Mouse (Mus musculus) heart, embryonic 13.5 days (tissue): ENCODE results near the gene Gm14226. TPM values are rescaled to one million over a fixed set of nuclear protein-coding genes. Genes with fewer than 3 reads are reported as not detected.
A peak's percentile ranks its signal among the peaks of the same experiment; 100 is the strongest.
"Not testable (repeated sequence)": the region's sequence is repeated elsewhere in the genome, so short reads cannot be mapped to it uniquely, and the experiment has no call there.

Source experiments
- ATAC-seq: fragments of 200-750 bp; cut with Nextera tagmentation; 2 replicates; pipeline ENCODE4 v1.8.0; 2017; ENCODE audit warnings: moderate TSS enrichment; ENCODE audit not compliant: insufficient number of reproducible peaks, low FRiP score, low TSS enrichment; ENCODE audit errors: extremely low read depth
- H3K27ac ChIP-seq: fragments of 300-500 bp; sonication (generic); replicated peaks from 2 replicates; pipeline ENCODE4 v1.5.1; 2015; ENCODE audit warnings: moderate library complexity, mild to moderate bottlenecking, inconsistent platforms
- H3K27me3 ChIP-seq: fragments of 300-500 bp; sonication (generic); replicated peaks from 2 replicates; pipeline ENCODE4 v1.6.1; 2015; ENCODE audit warnings: mild to moderate bottlenecking, inconsistent platforms
- H3K36me3 ChIP-seq: fragments of 300-500 bp; sonication (generic); 2 replicates; pipeline ENCODE4 v1.6.1; 2015; ENCODE audit warnings: mild to moderate bottlenecking, inconsistent platforms
- H3K4me1 ChIP-seq: fragments of 300-500 bp; sonication (generic); 2 replicates; pipeline ENCODE4 v1.6.1; 2015; ENCODE audit warnings: inconsistent platforms
- H3K4me2 ChIP-seq: fragments of 300-500 bp; sonication (generic); 2 replicates; pipeline ENCODE4 v1.6.1; 2015; ENCODE audit warnings: inconsistent platforms, mild to moderate bottlenecking, moderate library complexity
- H3K4me3 ChIP-seq: fragments of 300-500 bp; sonication (generic); 2 replicates; pipeline ENCODE4 v1.5.1; 2015; ENCODE audit warnings: moderate library complexity, mild to moderate bottlenecking, inconsistent platforms
- H3K9ac ChIP-seq: fragments of 300-500 bp; sonication (generic); 2 replicates; pipeline ENCODE4 v1.6.1; 2015; ENCODE audit warnings: inconsistent platforms, mild to moderate bottlenecking, moderate library complexity
- H3K9me3 ChIP-seq: fragments of 300-500 bp; sonication (generic); 2 replicates; pipeline ENCODE4 v1.6.1; 2016; ENCODE audit warnings: inconsistent platforms
- WGBS: fragments of 180-500 bp; shearing (Covaris S2); methylation state at CpG from one replicate; pipeline ENCODE4 v1.1.7; 2015; ENCODE audit warnings: mixed read lengths; 5-methylcytosine and 5-hydroxymethylcytosine counted together
- polyA plus RNA-seq: library from polyadenylated mRNA; unstranded; fragments of >200 nt; fragmentation: Nextera tagmentation; extraction: Ambion mirVana; gene quantifications from 2 replicates; pipeline ENCODE4 v1.2.1, GENCODE M21; 2015

Gm14226 gene
- polyA plus RNA-seq, 1 experiment from 2014 or later = 0.37 TPM

GRCm38 (mm10) chr2:155018762-155019641 is 936 bp downstream of the Gm14226 start:
- peak overlapping the region; percentile 58 for H3K4me3 ChIP-seq
- peak; percentile 74 for ATAC-seq
- H3K27ac ChIP-seq = peak overlapping the region; percentile 51
- no peaks in the 10 kb centered on the region for H3K9me3 ChIP-seq
- H3K4me2 ChIP-seq = peak overlapping the region; percentile 84
- peaks cover 30% of the 10 kb centered on the region for H3K27me3 ChIP-seq
- H3K9ac ChIP-seq = peak overlapping the region; percentile 80
- peaks cover 14% of the 10 kb centered on the region for H3K4me1 ChIP-seq
- WGBS = under 1% methylated on average over 38 of the region's 38 CpGs
- H3K36me3 ChIP-seq = no peaks in the 10 kb centered on the region

GRCm38 (mm10) chr2:155019673-155020072 is 1.6 kb downstream of the Gm14226 start:
- H3K27ac ChIP-seq = peak overlapping the region; percentile 51
- H3K36me3 ChIP-seq = no peaks in the 10 kb centered on the region
- peak overlapping the region; percentile 58 for H3K4me3 ChIP-seq
- peaks cover 24% of the 10 kb centered on the region for H3K27me3 ChIP-seq
- H3K9ac ChIP-seq = peak overlapping the region; percentile 80
- no peaks in the 10 kb centered on the region for H3K9me3 ChIP-seq
- peaks cover 14% of the 10 kb centered on the region for H3K4me1 ChIP-seq
- ATAC-seq = peak; percentile 46
- WGBS = under 1% methylated on average over 22 of the region's 22 CpGs
- H3K4me2 ChIP-seq = peak overlapping the region; percentile 84

- H3K9me3 ChIP-seq, H3K27ac ChIP-seq, H3K4me3 ChIP-seq, ATAC-seq, H3K36me3 ChIP-seq: not testable (repeated sequence)
- Histone ChIP-seq H3K27me3 (peaks cover 23% of the 10 kb centered on the region), H3K9ac (peak overlapping the region; percentile 80; the same call in 1 of the 2 replicates), H3K4me1 (peaks cover 14% of the 10 kb centered on the region), H3K4me2 (peak overlapping the region; percentile 84)
- WGBS = 35% methylated on average over 20 of the region's 20 CpGs
Measured at GRCm38 (mm10) chr2:155020247-155020826, 2.3 kb downstream of the Gm14226 start.

- no peak for ATAC-seq
- Histone ChIP-seq H3K9me3 (no peaks in the 10 kb centered on the region), H3K4me2 (no peak overlapping the region), H3K4me3 (no peak overlapping the region), H3K9ac (no peak overlapping the region), H3K27me3 (peaks cover 3% of the 10 kb centered on the region; the same call in 1 of the 2 replicates), H3K27ac (no peak overlapping the region), H3K4me1 (peaks cover 6% of the 10 kb centered on the region; the same call in 1 of the 2 replicates), H3K36me3 (no peaks in the 10 kb centered on the region)
- WGBS = 65% methylated on average over 7 of the region's 7 CpGs
Measured at GRCm38 (mm10) chr2:155030831-155031230, 12.8 kb downstream of the Gm14226 start.

GRCm38 (mm10) chr2:155032938-155033710 is 15.1 kb downstream of the Gm14226 start:
- Histone ChIP-seq H3K9ac (no peak overlapping the region), H3K4me2 (peak overlapping the region; percentile 24; the same call in 1 of the 2 replicates), H3K36me3 (no peaks in the 10 kb centered on the region), H3K4me3 (no peak overlapping the region), H3K27ac (no peak overlapping the region), H3K4me1 (peaks cover 11% of the 10 kb centered on the region), H3K27me3 (peaks cover 3% of the 10 kb centered on the region; the same call in 1 of the 2 replicates), H3K9me3 (no peaks in the 10 kb centered on the region)
- ATAC-seq = no peak
- WGBS = 33% methylated on average over 19 of the region's 19 CpGs

GRCm38 (mm10) chr2:155039956-155040355 is 21.9 kb downstream of the Gm14226 start:
- no peak overlapping the region for H3K27ac ChIP-seq
- H3K36me3 ChIP-seq = no peaks in the 10 kb centered on the region
- no peaks in the 10 kb centered on the region for H3K27me3 ChIP-seq
- no peak for ATAC-seq
- H3K9ac ChIP-seq = no peak overlapping the region
- no peaks in the 10 kb centered on the region for H3K9me3 ChIP-seq
- H3K4me2 ChIP-seq = no peak overlapping the region
- 67% methylated on average over 4 of the region's 4 CpGs for WGBS
- no peak overlapping the region for H3K4me3 ChIP-seq
- H3K4me1 ChIP-seq = peaks cover 5% of the 10 kb centered on the region

GRCm38 (mm10) chr2:155044542-155044941 is 26.5 kb downstream of the Gm14226 start:
- Histone ChIP-seq H3K4me2 (no peak overlapping the region), H3K27me3 (no peaks in the 10 kb centered on the region), H3K4me1 (0 out of 2 replicates have a peak, but pooled peaks cover 4% of the 10 kb centered on the region), H3K4me3 (no peak overlapping the region), H3K9me3 (no peaks in the 10 kb centered on the region), H3K27ac (no peak overlapping the region), H3K9ac (no peak overlapping the region), H3K36me3 (no peaks in the 10 kb centered on the region)
- 37% methylated on average over 3 of the region's 3 CpGs for WGBS
- ATAC-seq = no peak

- Histone ChIP-seq H3K27ac (no peak overlapping the region), H3K27me3 (no peaks in the 10 kb centered on the region), H3K4me3 (no peak overlapping the region), H3K4me1 (peaks cover 6% of the 10 kb centered on the region), H3K4me2 (no peak overlapping the region), H3K9me3 (no peaks in the 10 kb centered on the region), H3K9ac (no peak overlapping the region), H3K36me3 (no peaks in the 10 kb centered on the region)
- no peak for ATAC-seq
- WGBS = 62% methylated on average over 3 of the region's 3 CpGs
Measured at GRCm38 (mm10) chr2:155045075-155045474, 27.0 kb downstream of the Gm14226 start.

GRCm38 (mm10) chr2:155046803-155047202 is 28.7 kb downstream of the Gm14226 start:
- Histone ChIP-seq H3K9ac (no peak overlapping the region), H3K4me3 (no peak overlapping the region), H3K27me3 (no peaks in the 10 kb centered on the region), H3K4me1 (peaks cover 17% of the 10 kb centered on the region), H3K36me3 (no peaks in the 10 kb centered on the region), H3K4me2 (no peak overlapping the region), H3K9me3 (no peaks in the 10 kb centered on the region), H3K27ac (no peak overlapping the region)
- ATAC-seq = no peak
- 65% methylated on average over 2 of the region's 2 CpGs for WGBS

- Histone ChIP-seq H3K9ac (peak overlapping the region; percentile 19; the same call in 1 of the 2 replicates), H3K4me3 (no peak overlapping the region), H3K36me3 (no peaks in the 10 kb centered on the region), H3K27me3 (no peaks in the 10 kb centered on the region), H3K4me1 (peaks cover 22% of the 10 kb centered on the region), H3K27ac (no peak overlapping the region), H3K4me2 (no peak overlapping the region), H3K9me3 (no peaks in the 10 kb centered on the region)
- 52% methylated on average over 7 of the region's 7 CpGs for WGBS
- ATAC-seq = no peak
Measured at GRCm38 (mm10) chr2:155047452-155048178, 29.5 kb downstream of the Gm14226 start.
